Mouse (Mus musculus) retina, embryonic 14.5 days (tissue): ENCODE measurements around the gene Nxn.

Experiments used
- DNase-seq: peaks from one replicate; pipeline ENCODE4 v3.0.0-alpha.2; 2015; ENCODE audit warnings: low spot score

Gene Nxn

DNA sequence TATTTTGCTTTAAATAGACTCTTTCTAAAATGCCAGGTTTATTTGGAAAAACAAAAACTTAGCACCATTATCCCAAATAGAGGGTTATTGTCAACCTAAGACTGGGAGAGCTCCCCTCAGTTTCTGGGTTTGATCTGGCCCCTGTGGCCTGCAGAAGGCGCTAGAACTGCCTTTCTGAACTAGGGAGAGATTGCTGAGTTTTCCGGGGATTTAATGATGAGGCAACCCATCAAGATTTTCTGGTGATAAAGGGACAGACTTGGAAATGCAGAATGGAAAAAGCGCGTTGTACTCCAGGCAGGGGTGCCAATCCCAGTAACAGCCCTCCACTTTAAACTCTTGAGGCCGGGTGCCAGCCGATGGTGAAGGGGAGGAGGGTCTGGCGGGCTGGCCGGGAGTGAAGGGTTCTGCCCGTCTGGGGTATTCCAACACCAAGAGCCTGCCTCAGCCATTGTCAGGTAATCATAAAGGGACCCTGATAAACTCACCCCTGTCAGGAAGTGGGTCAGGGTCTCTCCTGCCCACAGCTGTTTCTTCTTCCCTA, 100.4 kb downstream of the Nxn start:
- no peak for DNase-seq

DNA sequence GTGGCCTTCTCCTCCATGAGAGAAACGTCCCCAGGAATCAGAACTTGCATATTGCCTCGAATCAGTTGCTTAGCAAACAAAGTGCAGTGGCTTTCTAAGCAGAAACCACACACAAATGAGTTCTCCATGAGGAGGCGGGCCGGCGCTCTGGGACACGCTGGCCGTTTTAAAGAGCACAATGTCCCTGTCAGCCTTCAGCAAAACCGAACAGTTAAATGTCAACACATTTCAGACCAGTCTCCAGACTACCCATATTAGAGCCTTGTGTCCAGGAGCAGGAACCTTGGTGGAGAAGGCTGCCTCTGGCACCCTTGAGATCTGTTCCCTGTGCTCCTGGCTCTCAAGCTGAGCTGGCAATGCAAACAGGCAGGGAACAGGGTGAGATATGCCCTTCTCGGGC, 101.7 kb downstream of the Nxn start:
- DNase-seq: no peak

DNA sequence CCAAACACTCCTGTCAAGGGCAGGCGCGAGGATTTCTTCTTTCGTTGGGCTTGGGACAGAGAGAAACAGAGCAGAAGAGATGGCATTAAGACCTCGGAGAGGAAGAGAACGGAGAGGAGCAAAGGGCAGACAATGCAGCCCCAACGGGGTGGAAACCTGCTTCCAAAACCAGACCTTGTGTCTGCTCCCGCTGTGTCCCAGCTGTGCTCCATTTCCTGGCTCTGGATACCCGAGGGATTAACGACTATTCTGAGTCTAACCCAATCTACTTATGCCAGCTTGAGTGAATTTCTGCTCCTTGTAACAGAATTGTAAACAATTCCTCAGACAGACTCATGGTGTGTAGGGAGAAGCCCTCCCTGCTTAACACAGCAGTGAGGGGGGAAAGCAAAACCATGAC, 104.1 kb downstream of the Nxn start:
- peak; percentile 72 for DNase-seq

DNA sequence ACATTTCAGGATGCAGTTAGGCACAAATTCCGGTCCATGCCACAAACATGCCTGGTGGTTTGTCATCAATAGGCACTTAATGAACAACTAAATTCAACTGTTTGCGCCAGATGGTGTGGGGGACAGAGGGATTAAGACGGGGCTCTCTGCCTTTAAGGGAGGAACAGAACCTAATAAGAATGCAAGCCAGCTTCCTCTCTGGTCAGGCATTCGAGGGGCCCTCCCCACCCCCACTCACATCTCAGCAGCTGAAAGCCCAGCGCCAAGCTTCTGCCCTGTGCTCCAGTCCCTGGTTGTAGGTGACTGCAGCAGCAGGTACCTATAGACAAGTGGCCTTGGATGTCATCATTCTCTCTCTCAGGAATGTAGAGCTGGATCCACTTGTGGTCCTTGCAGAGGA, 104.9 kb downstream of the Nxn start:
- no peak for DNase-seq

DNA sequence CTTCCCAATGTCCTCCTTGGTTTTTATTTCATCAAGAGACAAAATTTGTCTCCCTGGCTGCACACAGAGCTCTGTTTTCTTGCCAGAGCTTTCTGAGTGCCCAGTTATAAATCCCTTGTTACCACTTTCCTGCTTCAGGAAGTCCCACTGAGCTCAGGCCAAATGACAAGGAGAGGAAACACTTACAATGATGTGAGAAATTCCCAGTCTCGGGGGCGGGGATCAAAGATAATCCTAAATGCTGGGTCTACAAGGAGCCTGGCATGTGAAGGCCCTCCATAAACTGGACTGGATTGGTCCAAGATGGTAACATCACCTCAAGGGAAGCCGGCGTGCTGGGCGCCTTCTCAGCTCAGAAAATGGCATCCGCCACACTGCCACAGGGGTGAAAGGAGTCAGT, 106.1 kb downstream of the Nxn start:
- DNase-seq: no peak

DNA sequence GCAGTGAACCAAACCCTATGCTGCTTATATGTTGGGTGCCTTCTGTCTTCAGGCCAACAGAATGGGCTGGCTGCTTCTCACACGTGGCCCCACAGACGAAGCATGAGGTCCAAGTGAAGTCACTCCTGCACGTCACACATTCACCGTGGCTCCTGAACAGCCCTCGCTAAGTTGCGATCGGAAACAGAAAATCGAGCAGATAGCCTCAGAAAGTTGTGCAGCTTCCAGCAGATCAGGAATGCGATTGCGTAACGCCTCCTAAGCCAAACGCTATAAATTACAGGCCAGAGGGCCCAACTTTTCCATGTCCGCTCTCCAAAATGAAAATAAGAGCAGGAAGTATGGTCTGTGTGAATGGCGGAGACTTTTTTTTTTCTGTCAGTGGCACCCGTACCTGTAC, 106.5 kb downstream of the Nxn start:
- no peak for DNase-seq

DNA sequence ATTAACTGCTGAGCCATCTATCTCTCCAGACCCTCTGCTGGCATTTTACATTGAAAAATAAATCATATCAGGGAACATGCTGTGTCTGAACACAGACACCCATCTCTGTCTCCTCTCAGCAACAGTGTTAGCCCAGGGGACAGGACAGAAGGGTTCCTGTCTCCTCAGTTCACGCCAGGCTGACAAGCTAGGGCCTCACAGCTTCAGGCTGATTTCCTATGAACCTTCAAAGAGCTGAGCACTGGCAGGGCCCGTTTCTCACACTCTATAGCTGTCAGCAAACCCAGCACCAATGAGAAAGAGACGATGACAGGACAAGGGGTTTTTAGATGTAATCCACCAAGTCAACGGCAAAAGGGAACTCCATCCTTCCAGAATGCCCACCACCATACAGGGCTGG, 107.0 kb downstream of the Nxn start:
- DNase-seq: no peak

DNA sequence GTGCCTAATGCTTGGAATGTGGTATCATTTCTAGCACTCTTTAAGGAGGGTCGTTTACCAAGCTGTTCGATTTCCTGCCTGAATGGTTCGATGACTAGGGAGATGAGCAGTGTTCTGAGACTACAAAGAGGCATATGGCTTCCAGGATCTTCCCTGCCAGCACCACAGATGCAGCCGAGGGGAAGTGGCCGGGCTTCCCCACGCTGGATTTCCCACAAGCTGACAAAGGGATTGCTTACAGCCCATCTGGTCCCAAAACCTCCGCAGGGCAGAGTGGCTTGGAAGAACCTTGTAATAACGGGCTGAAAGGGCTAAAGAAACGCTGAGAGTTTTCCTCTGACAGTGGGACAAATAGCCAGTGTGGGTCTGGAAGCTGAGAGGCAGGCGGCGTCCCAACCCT, 108.6 kb downstream of the Nxn start:
- peak; percentile 80 for DNase-seq

DNA sequence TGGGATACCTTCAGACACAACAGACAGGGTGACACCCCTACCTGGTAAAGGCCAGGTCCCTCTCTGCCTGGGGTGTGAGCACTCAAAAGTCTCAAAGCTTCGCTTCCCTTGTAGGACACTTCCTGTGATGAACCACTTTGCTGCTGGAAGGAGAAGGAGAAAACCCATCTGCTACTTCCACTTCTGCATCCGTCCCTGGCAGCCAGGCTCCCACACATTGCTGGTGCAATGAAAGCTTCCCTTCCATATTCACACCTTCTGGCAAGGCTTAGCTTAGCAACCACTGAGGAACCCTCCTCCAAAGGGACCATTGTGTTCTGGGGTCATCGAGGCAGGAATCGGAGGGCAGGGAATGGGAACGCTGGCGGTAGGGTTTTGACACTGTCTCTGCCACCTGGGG, 110.3 kb downstream of the Nxn start:
- no peak for DNase-seq

DNA sequence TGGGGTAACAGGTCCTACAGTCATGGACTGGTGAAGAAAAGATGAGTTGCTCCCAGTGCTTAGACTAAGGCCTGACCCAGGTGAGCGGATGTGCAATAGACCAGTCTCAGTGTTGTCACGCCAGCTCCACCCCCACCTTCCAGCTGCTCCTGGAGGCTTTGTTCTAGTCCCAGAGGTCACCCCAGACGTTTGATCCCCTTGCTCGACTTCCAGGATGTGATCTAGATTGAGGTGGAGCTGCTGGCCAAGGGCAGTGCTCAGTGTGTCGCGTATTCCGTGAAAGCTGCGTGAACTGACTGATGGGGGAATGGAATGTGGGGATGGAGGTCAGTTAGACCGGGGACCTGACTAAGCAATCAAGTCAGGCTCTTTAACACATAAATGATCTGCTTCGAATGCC, 111.6 kb downstream of the Nxn start:
- DNase-seq: peak; percentile 38

DNA sequence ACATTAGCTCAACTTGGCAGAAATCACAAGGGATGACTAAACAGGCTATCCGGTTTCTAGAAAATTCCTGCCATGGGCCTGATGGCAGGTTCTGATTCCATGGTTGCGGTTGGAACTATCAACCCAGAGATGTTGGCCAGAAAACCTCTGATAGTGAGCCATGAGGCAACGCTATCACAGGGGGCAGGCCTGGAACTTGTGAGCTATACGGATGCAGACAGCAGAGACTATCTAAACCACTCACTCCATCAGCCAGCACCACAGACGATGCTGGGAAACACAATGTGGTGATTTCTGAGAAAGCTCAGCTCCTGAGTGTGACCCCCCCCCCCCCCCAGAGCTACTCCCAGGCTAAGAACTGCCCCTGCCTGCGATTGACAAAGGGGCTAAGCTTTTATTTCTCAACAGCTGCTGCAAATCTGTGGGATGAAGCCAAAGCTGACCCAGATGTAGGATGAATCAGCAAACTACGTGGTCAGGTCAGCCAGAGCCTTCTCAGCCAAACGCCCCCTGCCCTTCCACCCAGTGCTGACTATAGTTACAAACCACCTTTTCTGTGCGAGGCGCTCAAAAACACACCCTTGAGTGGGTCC, 112.3 kb downstream of the Nxn start:
- peak; percentile 42 for DNase-seq

DNA sequence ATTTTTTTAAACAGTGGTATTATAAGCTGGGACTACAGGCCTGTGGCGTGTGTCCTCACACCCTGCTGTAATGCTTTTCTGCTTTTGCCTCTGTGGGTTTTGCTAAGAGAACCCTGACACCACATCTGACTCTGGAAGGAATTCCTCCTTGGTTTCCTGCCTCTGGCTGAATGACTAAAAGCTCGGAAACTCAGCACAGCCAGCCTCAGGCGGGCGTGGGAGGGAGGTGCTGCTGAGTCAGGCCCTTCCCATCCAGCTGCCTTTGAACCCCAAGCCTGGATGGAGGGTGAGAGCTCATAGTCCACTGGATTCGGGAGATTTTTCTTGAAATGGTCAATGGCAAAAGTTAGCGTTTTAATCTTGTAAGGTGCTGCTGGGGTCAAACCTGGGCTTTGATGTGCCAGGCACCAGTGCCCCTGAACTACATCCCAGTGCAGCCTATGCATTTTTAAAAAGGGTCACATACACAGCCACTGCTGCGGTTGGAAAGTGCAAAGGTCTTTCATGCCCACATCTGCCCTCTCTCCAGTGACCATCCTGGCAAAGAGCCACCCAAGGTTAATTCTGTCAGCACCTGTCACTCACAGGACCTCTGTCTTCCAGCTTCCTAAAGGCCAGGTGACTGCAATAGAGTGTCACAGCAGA, 113.4 kb downstream of the Nxn start:
- no peak for DNase-seq

DNA sequence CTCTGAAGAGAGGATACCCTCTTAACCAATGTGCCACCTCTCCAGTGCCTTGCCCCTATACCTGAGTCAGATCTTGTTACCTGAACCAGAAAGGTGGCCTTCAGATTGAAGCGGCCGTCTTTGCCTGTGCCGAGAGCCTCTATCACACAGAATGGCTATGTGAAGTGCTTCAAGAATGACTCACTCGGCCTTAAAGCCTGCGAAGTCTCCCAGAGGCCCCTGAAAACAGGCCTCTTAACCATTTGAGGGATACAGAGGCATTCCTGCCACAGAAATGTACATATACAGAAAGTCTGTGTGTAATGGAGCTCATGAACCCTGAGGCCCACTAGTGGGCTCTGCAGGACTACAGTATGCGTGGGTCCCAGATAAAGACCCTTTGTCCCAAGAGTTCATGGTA, 115.1 kb downstream of the Nxn start:
- no peak for DNase-seq

DNA sequence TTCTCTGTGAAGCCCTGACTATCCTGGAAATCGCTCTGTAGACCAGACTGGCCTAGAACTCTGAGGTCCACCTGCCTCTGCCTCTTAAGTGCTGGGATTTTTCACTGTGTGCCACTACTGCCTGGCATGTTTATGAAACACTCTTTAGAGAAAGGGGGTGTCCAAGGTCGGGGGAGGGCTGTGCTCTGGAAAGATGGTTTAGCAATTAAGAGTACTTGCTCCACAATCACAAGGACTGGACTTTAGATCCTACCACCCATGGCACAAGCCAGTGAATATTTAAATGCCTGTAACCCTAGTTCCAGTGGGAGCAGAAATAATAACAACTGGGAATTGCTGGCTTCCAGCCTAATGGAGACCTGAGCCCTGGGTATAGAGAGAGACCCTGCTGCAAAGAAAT, 119.0 kb downstream of the Nxn start:
- no peak for DNase-seq

DNA sequence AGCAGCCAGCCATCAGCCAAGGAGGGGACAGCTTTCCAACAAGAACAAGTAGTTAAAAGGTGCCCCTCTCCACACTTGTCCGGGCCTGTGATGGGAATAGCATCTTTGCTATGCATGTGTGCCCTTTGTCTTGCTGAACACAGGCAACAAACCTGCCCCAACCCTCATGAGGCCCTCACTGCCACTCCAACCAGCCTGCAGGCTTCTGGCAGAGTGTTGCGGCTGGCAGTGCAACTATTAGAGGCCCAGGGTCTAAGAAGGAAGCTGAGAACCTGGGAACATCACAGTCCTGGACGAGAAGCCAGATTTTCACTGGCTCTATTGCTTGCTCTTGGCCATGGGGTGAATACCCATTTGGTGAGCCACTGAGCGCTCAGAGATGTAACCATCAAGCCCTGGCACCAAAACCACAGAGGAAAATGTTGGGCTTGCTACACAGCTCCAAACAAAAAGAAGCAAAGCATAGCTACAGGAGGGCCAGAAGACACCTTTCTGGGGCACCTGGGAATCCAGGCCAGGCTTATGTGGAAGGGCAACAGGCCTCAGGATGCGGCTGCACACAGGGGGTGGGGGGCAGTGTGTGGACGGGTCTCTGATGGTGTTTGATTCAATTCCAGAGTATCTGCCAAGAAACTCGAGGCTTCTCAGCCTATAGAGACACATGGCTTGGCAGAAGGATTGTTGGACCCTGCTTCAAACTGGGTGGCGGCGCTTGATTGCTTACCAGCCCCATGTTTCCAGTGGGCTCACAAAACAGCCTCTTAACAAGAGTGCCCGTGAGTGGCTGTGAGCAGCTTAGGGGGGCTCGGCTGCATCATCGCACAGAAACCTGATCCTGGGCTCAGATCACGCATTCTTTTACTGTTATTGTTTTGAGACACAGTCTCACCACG, 119.7 kb downstream of the Nxn start:
- no peak for DNase-seq

DNA sequence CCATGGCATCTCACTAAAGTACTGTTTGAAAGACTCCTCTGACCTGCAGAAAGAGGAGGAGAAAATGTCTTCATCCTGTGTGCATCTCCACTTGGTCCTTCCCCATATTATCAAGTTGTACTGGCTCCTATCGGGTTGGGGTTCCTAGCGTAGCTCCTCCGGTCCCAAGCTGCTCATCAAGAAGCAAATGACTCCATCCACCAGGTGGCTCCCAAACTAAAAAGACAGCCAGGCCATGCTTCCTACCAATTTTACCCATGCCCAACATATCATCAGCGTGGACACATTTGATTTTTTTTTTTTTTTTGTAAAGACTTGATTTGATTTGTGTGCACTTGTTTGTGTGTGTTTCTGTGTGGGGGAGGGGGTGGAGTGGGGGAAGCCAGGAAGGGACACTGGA, 126.5 kb downstream of the Nxn start:
- DNase-seq: peak; percentile 55

DNA sequence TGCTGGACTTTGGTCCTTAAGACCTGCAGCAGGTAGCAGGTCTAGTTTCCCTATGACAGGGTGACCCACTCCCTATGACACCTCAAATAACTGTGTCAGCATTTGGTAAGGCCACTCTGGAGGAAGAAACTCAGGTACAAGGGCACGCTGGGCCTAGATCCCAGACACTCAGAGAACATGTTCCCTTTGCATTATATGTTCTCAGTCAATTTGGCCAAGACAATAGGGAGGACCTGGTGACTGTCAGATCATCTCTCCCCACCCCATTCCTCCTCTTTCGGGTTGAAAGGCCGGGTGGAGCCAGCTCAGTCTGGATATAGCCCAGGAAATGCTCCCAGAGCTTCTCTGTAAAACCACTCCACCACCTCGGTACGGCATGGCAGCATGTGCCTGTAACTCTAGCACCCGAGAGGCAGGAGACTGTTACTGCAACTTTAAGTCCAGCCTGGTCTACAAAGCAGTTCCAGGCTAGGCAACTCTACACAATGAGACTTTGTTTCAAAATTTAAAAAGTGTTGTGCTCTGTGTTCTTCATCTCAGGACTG, 130.3 kb downstream of the Nxn start:
- no peak for DNase-seq

DNA sequence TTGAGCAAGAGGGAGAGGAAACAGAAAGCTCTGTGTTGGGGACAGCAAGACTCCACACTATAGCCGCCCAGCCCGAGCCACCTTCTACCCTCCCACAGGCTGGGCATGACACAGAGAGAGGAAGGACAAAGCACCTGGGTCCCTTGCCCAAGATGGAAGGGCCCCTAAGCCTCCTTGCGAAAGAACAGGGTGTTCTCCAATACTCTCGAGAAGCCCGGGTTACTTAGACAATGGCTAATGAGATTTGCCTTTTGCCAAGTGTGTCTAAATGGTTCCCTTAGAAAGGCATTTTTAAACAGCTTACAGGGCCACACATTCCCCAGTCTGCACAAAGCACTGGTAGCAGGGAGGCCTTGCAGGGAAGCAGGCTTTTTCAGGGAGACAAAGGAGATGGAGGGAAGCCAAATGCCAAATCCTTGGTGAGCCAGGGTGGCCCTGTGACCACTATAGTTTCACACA, 130.9 kb downstream of the Nxn start:
- no peak for DNase-seq

DNA sequence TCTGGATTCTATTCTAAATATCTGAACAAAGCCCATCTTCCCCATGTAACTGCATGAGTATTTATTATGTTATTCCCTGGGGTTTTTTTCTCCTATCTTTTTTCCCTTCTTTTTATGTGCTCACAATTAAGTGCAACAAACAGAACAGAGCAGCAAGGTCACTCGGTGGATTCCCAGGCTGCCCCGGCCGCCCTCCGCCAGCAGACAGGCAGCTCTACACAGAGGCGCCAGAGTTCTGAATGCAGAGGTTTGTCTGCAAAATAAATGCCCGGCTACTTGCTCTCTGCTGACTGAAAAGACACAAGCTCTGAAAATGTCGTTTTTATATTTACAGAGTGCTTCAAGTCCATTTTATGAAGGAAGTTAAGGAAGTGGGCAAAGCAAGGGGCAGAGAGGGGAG, 131.4 kb downstream of the Nxn start:
- DNase-seq: no peak

DNA sequence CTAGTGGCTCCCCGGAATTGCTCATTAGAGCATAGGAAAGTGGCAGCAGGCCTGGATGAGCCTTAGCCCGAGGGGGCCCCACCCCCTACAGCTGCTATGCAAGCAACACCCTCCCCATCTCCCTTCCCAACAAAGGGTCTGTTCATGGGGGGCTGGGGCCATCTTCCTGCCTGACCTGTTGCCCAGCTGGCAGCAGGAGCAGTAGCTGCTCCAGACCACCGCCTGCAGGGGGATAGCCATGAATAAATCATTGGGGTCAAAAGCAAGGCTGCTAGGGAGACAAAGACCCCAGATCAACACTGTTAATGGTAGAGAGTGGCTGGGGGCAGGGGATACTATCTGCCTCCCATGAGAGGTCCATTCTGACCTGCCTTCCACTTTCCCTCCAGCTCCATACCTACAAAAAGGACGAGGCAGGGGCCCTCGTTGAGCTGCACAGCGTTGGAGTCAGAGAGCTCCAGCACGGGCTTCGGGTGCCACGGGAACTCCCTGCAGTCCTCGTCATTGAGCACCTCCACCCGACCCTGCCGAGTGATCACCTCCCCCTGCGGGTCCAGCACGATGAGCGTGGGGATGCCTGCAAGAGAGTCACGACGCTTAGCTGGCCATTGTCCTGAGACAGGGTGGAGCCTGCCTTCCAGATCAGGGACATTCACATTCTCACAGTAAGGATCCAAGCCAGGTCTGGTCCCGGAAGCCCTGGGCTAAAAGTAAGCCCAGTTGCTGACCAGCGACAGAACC, 136.2 kb downstream of the Nxn start:
- DNase-seq: peak; percentile 70

DNA sequence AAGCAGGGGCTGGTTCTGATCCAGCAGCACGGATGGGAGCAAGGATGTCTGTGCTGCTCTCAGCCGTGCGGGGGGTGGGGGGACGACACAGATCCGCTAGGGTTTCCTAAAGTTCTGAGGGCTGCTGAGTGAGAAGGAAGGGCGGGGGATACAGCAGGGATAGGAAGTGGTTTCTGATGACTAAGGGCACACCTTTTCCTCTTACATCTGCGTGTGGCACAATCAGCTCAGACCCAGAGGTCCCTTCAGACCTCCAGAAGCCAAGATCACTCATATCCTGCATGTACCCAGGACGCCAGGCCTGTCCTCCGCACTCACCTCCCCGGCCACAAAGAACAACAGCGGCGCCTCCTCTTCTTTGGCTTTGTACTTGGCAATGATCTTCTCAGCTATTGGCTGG, 137.7 kb downstream of the Nxn start:
- DNase-seq: no peak
